Mouse (Mus musculus): ENCODE data around the gene March10. TPM values are rescaled to one million over a fixed set of nuclear protein-coding genes. Genes with fewer than 3 reads are reported as not detected.

March10 gene
- polyA plus RNA-seq, 1 experiment from 2014 or later = not detected

- 57% methylated on average over 7 of the region's 7 CpGs for WGBS (ENCODE audit: insufficient replicate concordance)
- H3K4me2 ChIP-seq (ENCODE audit: low read depth, low read length) = no peak overlapping the region
- no peaks in the 10 kb centered on the region for H3K36me3 ChIP-seq (ENCODE audit: control insufficient read depth, insufficient read depth)
- H3K27me3 ChIP-seq (ENCODE audit: control insufficient read depth, insufficient read depth, low read depth, low read length) = peaks cover 20% of the 10 kb centered on the region
- no peak overlapping the region for H3K4me3 ChIP-seq (ENCODE audit: low read depth, low read length)
- no peaks in the 10 kb centered on the region for H3K4me1 ChIP-seq (ENCODE audit: control insufficient read depth, low read depth, low read length)
- H3K9me3 ChIP-seq (replicated peaks; ENCODE audit: control insufficient read depth, low read length) = no peaks in the 10 kb centered on the region
- ATAC-seq (ENCODE audit: low read depth) = no peak
- no peak overlapping the region for H3K27ac ChIP-seq (ENCODE audit: low read length)
- no peak overlapping the region for H3K9ac ChIP-seq (ENCODE audit: low read depth, low read length)
Observed at GRCm38 (mm10) chr11:105457041-105457440, 506 bp upstream of the March10 start.

GRCm38 (mm10) chr11:105455118-105455517 is 1.4 kb downstream of the March10 start:
- WGBS (ENCODE audit: insufficient replicate concordance) = 73% methylated on average over 5 of the region's 5 CpGs
- Histone ChIP-seq H3K9me3 (replicated peaks; ENCODE audit: control insufficient read depth, low read length) (no peaks in the 10 kb centered on the region), H3K27ac (ENCODE audit: low read length) (no peak overlapping the region), H3K36me3 (ENCODE audit: control insufficient read depth, insufficient read depth) (no peaks in the 10 kb centered on the region), H3K4me1 (ENCODE audit: control insufficient read depth, low read depth, low read length) (no peaks in the 10 kb centered on the region), H3K27me3 (ENCODE audit: control insufficient read depth, insufficient read depth, low read depth, low read length) (peaks cover 20% of the 10 kb centered on the region), H3K4me3 (ENCODE audit: low read depth, low read length) (no peak overlapping the region), H3K4me2 (ENCODE audit: low read depth, low read length) (no peak overlapping the region), H3K9ac (ENCODE audit: low read depth, low read length) (no peak overlapping the region)
- ATAC-seq (ENCODE audit: low read depth) = no peak

- H3K36me3 ChIP-seq (ENCODE audit: control insufficient read depth, insufficient read depth) = no peaks in the 10 kb centered on the region
- 52% methylated on average over 4 of the region's 4 CpGs for WGBS (ENCODE audit: insufficient replicate concordance)
- no peak overlapping the region for H3K9ac ChIP-seq (ENCODE audit: low read depth, low read length)
- no peak for ATAC-seq (ENCODE audit: low read depth)
- no peak overlapping the region for H3K4me3 ChIP-seq (ENCODE audit: low read depth, low read length)
- H3K27ac ChIP-seq (ENCODE audit: low read length) = no peak overlapping the region
- H3K9me3 ChIP-seq (replicated peaks; ENCODE audit: control insufficient read depth, low read length) = no peaks in the 10 kb centered on the region
- peaks cover 20% of the 10 kb centered on the region for H3K27me3 ChIP-seq (ENCODE audit: control insufficient read depth, insufficient read depth, low read depth, low read length)
- no peak overlapping the region for H3K4me2 ChIP-seq (ENCODE audit: low read depth, low read length)
- no peaks in the 10 kb centered on the region for H3K4me1 ChIP-seq (ENCODE audit: control insufficient read depth, low read depth, low read length)
Observed at GRCm38 (mm10) chr11:105453084-105453483, 3.5 kb downstream of the March10 start.

- no peak overlapping the region for H3K4me2 ChIP-seq (ENCODE audit: low read depth, low read length)
- no peak overlapping the region for H3K9ac ChIP-seq (ENCODE audit: low read depth, low read length)
- no peak overlapping the region for H3K27ac ChIP-seq (ENCODE audit: low read length)
- H3K4me1 ChIP-seq (ENCODE audit: control insufficient read depth, low read depth, low read length) = no peaks in the 10 kb centered on the region
- ATAC-seq (ENCODE audit: low read depth) = no peak
- H3K36me3 ChIP-seq (ENCODE audit: control insufficient read depth, insufficient read depth) = no peaks in the 10 kb centered on the region
- H3K9me3 ChIP-seq (replicated peaks; ENCODE audit: control insufficient read depth, low read length) = no peaks in the 10 kb centered on the region
- 58% methylated on average over 4 of the region's 4 CpGs for WGBS (ENCODE audit: insufficient replicate concordance)
- H3K4me3 ChIP-seq (ENCODE audit: low read depth, low read length) = no peak overlapping the region
- H3K27me3 ChIP-seq (ENCODE audit: control insufficient read depth, insufficient read depth, low read depth, low read length) = peaks cover 20% of the 10 kb centered on the region
Observed at GRCm38 (mm10) chr11:105452504-105452903, 4.0 kb downstream of the March10 start.

- 57% methylated on average over 7 of the region's 7 CpGs for WGBS (ENCODE audit: insufficient replicate concordance)
- ATAC-seq (ENCODE audit: low read depth) = no peak
Observed at GRCm38 (mm10) chr11:105451553-105452135, 4.9 kb downstream of the March10 start.

GRCm38 (mm10) chr11:105449581-105450315 is 6.8 kb downstream of the March10 start:
- no peak overlapping the region for H3K27ac ChIP-seq (ENCODE audit: low read length)
- WGBS (ENCODE audit: insufficient replicate concordance) = 60% methylated on average over 12 of the region's 12 CpGs

More at GRCm38 (mm10) chr11:105451553-105452135, 4.9 kb downstream of the March10 start:
- H3K36me3 ChIP-seq (ENCODE audit: control insufficient read depth, insufficient read depth) = no peaks in the 10 kb centered on the region
- no peak overlapping the region for H3K4me2 ChIP-seq (ENCODE audit: low read depth, low read length)
- no peaks in the 10 kb centered on the region for H3K4me1 ChIP-seq (ENCODE audit: control insufficient read depth, low read depth, low read length)
- H3K9ac ChIP-seq (ENCODE audit: low read depth, low read length) = no peak overlapping the region
- no peak overlapping the region for H3K27ac ChIP-seq (ENCODE audit: low read length)
- H3K4me3 ChIP-seq (ENCODE audit: low read depth, low read length) = no peak overlapping the region
- peaks cover 12% of the 10 kb centered on the region for H3K27me3 ChIP-seq (ENCODE audit: control insufficient read depth, insufficient read depth, low read depth, low read length)
- H3K9me3 ChIP-seq (replicated peaks; ENCODE audit: control insufficient read depth, low read length) = no peaks in the 10 kb centered on the region

GRCm38 (mm10) chr11:105447661-105448060 is 8.9 kb downstream of the March10 start:
- Histone ChIP-seq H3K4me3 (ENCODE audit: low read depth, low read length) (no peak overlapping the region), H3K36me3 (ENCODE audit: control insufficient read depth, insufficient read depth) (no peaks in the 10 kb centered on the region), H3K9me3 (replicated peaks; ENCODE audit: control insufficient read depth, low read length) (no peaks in the 10 kb centered on the region), H3K4me1 (ENCODE audit: control insufficient read depth, low read depth, low read length) (no peaks in the 10 kb centered on the region), H3K9ac (ENCODE audit: low read depth, low read length) (no peak overlapping the region), H3K27me3 (ENCODE audit: control insufficient read depth, insufficient read depth, low read depth, low read length) (no peaks in the 10 kb centered on the region), H3K27ac (ENCODE audit: low read length) (no peak overlapping the region), H3K4me2 (ENCODE audit: low read depth, low read length) (no peak overlapping the region)
- 41% methylated on average over 6 of the region's 6 CpGs for WGBS (ENCODE audit: insufficient replicate concordance)
- ATAC-seq (ENCODE audit: low read depth) = no peak

More at GRCm38 (mm10) chr11:105449581-105450315, 6.8 kb downstream of the March10 start:
- Histone ChIP-seq H3K4me1 (ENCODE audit: control insufficient read depth, low read depth, low read length) (no peaks in the 10 kb centered on the region), H3K4me2 (ENCODE audit: low read depth, low read length) (no peak overlapping the region), H3K4me3 (ENCODE audit: low read depth, low read length) (no peak overlapping the region), H3K9me3 (replicated peaks; ENCODE audit: control insufficient read depth, low read length) (no peaks in the 10 kb centered on the region), H3K9ac (ENCODE audit: low read depth, low read length) (no peak overlapping the region), H3K36me3 (ENCODE audit: control insufficient read depth, insufficient read depth) (no peaks in the 10 kb centered on the region), H3K27me3 (ENCODE audit: control insufficient read depth, insufficient read depth, low read depth, low read length) (no peaks in the 10 kb centered on the region)
- ATAC-seq (ENCODE audit: low read depth) = no peak

- no peaks in the 10 kb centered on the region for H3K36me3 ChIP-seq (ENCODE audit: control insufficient read depth, insufficient read depth)
- WGBS (ENCODE audit: insufficient replicate concordance) = 73% methylated on average over 5 of the region's 5 CpGs
- H3K4me3 ChIP-seq (ENCODE audit: low read depth, low read length) = no peak overlapping the region
- ATAC-seq (ENCODE audit: low read depth) = no peak
- no peak overlapping the region for H3K27ac ChIP-seq (ENCODE audit: low read length)
- H3K27me3 ChIP-seq (ENCODE audit: control insufficient read depth, insufficient read depth, low read depth, low read length) = no peaks in the 10 kb centered on the region
- no peaks in the 10 kb centered on the region for H3K4me1 ChIP-seq (ENCODE audit: control insufficient read depth, low read depth, low read length)
- no peak overlapping the region for H3K9ac ChIP-seq (ENCODE audit: low read depth, low read length)
- no peaks in the 10 kb centered on the region for H3K9me3 ChIP-seq (replicated peaks; ENCODE audit: control insufficient read depth, low read length)
- no peak overlapping the region for H3K4me2 ChIP-seq (ENCODE audit: low read depth, low read length)
Observed at GRCm38 (mm10) chr11:105446221-105446620, 10.3 kb downstream of the March10 start.

- no peak overlapping the region for H3K4me2 ChIP-seq (ENCODE audit: low read depth, low read length)
- no peaks in the 10 kb centered on the region for H3K4me1 ChIP-seq (ENCODE audit: control insufficient read depth, low read depth, low read length)
- no peaks in the 10 kb centered on the region for H3K9me3 ChIP-seq (replicated peaks; ENCODE audit: control insufficient read depth, low read length)
- no peak overlapping the region for H3K27ac ChIP-seq (ENCODE audit: low read length)
- H3K27me3 ChIP-seq (ENCODE audit: control insufficient read depth, insufficient read depth, low read depth, low read length) = no peaks in the 10 kb centered on the region
- ATAC-seq (ENCODE audit: low read depth) = no peak
- no peak overlapping the region for H3K4me3 ChIP-seq (ENCODE audit: low read depth, low read length)
- H3K36me3 ChIP-seq (ENCODE audit: control insufficient read depth, insufficient read depth) = no peaks in the 10 kb centered on the region
- H3K9ac ChIP-seq (ENCODE audit: low read depth, low read length) = no peak overlapping the region
- 75% methylated on average over 5 of the region's 5 CpGs for WGBS (ENCODE audit: insufficient replicate concordance)
Observed at GRCm38 (mm10) chr11:105445741-105446140, 10.8 kb downstream of the March10 start.

All from liver, embryonic 16.5 days (tissue).